Mouse (Mus musculus): ENCODE results near the gene Snapin.

GRCm38 (mm10) chr3:90451396-90452095 is 39.3 kb downstream of the Snapin start:
- TF ChIP-seq CTCF (IDR thresholded peaks at IDR 0.05; ENCODE audit: borderline replicate concordance, extremely low read depth, insufficient read depth, insufficient read length) (no peak), POLR2A (IDR thresholded peaks at IDR 0.05; ENCODE audit: borderline replicate concordance, extremely low read depth, insufficient read depth, insufficient read length, poor library complexity, severe bottlenecking) (no peak)
